Mouse (Mus musculus): ENCODE data around the gene Nkain1.

Nkain1 gene

GRCm38 (mm10) chr4:130552312-130553120, 21.5 kb downstream of the Nkain1 start:
- peak; percentile 35 to 52 for DNase-seq (ENCODE audit: inconsistent age in 2 of 2, low spot score in 1 of 2)

- no peak for DNase-seq (ENCODE audit: inconsistent age in 2 of 2, low spot score in 1 of 2)
These were observed 23.5 kb downstream of the Nkain1 start for GRCm38 (mm10) chr4:130550511-130550910.

GRCm38 (mm10) chr4:130549189-130549588, 24.8 kb downstream of the Nkain1 start:
- DNase-seq (ENCODE audit: inconsistent age in 2 of 2, low spot score in 1 of 2), result no peak

GRCm38 (mm10) chr4:130546798-130547562, 27.0 kb downstream of the Nkain1 start:
- DNase-seq (ENCODE audit: inconsistent age in 2 of 2, low spot score in 1 of 2), result no peak

GRCm38 (mm10) chr4:130544392-130544791, 29.6 kb downstream of the Nkain1 start:
- DNase-seq (ENCODE audit: inconsistent age in 2 of 2, low spot score in 1 of 2), result no peak

GRCm38 (mm10) chr4:130543121-130543520, 30.9 kb downstream of the Nkain1 start:
- no peak for DNase-seq (ENCODE audit: inconsistent age in 2 of 2, low spot score in 1 of 2)

GRCm38 (mm10) chr4:130540831-130541230, 33.1 kb downstream of the Nkain1 start:
- no peak for DNase-seq (ENCODE audit: inconsistent age in 2 of 2, low spot score in 1 of 2)

GRCm38 (mm10) chr4:130539706-130540105, 34.3 kb downstream of the Nkain1 start:
- no peak for DNase-seq (ENCODE audit: inconsistent age in 2 of 2, low spot score in 1 of 2)

GRCm38 (mm10) chr4:130539053-130539452, 34.9 kb downstream of the Nkain1 start:
- no peak for DNase-seq (ENCODE audit: inconsistent age in 2 of 2, low spot score in 1 of 2)

- no peak for DNase-seq (ENCODE audit: inconsistent age in 2 of 2, low spot score in 1 of 2)
These were observed 36.6 kb downstream of the Nkain1 start for GRCm38 (mm10) chr4:130537371-130537770.

GRCm38 (mm10) chr4:130535789-130536188, 38.2 kb downstream of the Nkain1 start:
- DNase-seq (ENCODE audit: inconsistent age in 2 of 2, low spot score in 1 of 2), result no peak

GRCm38 (mm10) chr4:130533975-130534374, 40.0 kb downstream of the Nkain1 start:
- peak; percentile 82 to 96 for DNase-seq (ENCODE audit: inconsistent age in 2 of 2, low spot score in 1 of 2)

GRCm38 (mm10) chr4:130532347-130532746, 41.6 kb downstream of the Nkain1 start:
- no peak for DNase-seq (ENCODE audit: inconsistent age in 2 of 2, low spot score in 1 of 2)

- DNase-seq (ENCODE audit: inconsistent age in 2 of 2, low spot score in 1 of 2), result peak; percentile 69 to 88
These were observed 42.2 kb downstream of the Nkain1 start for GRCm38 (mm10) chr4:130531645-130532280.

GRCm38 (mm10) chr4:130527804-130528203, 46.2 kb downstream of the Nkain1 start:
- no peak for DNase-seq (ENCODE audit: inconsistent age in 2 of 2, low spot score in 1 of 2)

GRCm38 (mm10) chr4:130525041-130525440, 48.9 kb downstream of the Nkain1 start:
- DNase-seq (ENCODE audit: inconsistent age in 2 of 2, low spot score in 1 of 2), result no peak

- DNase-seq (ENCODE audit: inconsistent age in 2 of 2, low spot score in 1 of 2), result peak in 1 of 2 experiments; percentile 56
These were observed 52.5 kb downstream of the Nkain1 start for GRCm38 (mm10) chr4:130521466-130521865.

- DNase-seq (ENCODE audit: inconsistent age in 2 of 2, low spot score in 1 of 2), result no peak
These were observed 53.5 kb downstream of the Nkain1 start for GRCm38 (mm10) chr4:130520482-130520851.

GRCm38 (mm10) chr4:130519567-130520481, 54.1 kb downstream of the Nkain1 start:
- DNase-seq (ENCODE audit: inconsistent age in 2 of 2, low spot score in 1 of 2), result peak; percentile 96 to 98

- no peak for DNase-seq (ENCODE audit: inconsistent age in 2 of 2, low spot score in 1 of 2)
These were observed 57.5 kb downstream of the Nkain1 start for GRCm38 (mm10) chr4:130516490-130516889.
